Mouse (Mus musculus): ENCODE results near the gene Nlrp9c. TPM values are rescaled to one million over a fixed set of nuclear protein-coding genes. Genes with fewer than 3 reads are reported as not detected.
"Not testable (repeated sequence)": the region's sequence is repeated elsewhere in the genome, so short reads cannot be mapped to it uniquely, and the experiment has no call there.

Gene Nlrp9c
- not detected in 2 replicates for polyA plus RNA-seq (2014; fragmentation: Nextera tagmentation; extraction: Ambion mirVana)

DNA sequence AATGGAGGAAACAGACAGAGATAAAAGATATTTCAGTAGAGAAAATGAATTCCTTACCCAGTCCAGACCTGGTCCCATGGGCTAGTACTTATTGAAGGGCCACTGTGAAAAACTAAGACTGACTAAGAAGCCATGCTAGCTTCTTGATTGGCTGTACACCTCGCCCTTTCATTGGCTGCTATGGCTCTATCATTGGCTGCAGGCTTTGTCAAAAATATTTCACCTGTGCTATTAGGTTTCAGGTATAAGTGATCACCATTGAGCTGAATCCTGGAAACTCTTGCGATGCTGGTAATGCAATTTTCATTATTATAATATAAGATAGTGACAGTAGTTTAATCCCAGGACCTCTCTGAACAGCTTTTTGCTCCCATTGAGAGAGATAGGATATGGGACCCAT is at the start of gene Nlrp9c:
Nlrp9c (minus strand) TSS at position 101 of the 400 bp plus-strand sequence.
- H3K27me3 ChIP-seq (ENCODE audit: control insufficient read depth, insufficient read depth, low read length); H3K4me3 ChIP-seq (ENCODE audit: low read depth, low read length); H3K4me2 ChIP-seq; H3K4me1 ChIP-seq (ENCODE audit: control insufficient read depth, insufficient read depth, low read length); H3K27ac ChIP-seq (ENCODE audit: low read depth, low read length); ATAC-seq (replicated peaks; ENCODE audit: insufficient number of reproducible peaks, low FRiP score, low TSS enrichment); H3K36me3 ChIP-seq (ENCODE audit: control insufficient read depth, insufficient read depth, low read length); H3K9ac ChIP-seq (ENCODE audit: low read depth, low read length); H3K9me3 ChIP-seq (replicated peaks; ENCODE audit: control insufficient read depth, low read length): not testable (repeated sequence)
- 57% methylated on average over 2 of the region's 2 CpGs for WGBS (ENCODE audit: insufficient replicate concordance)

GRCm38 (mm10) chr7:26434813-26435212 is 31.3 kb upstream of the Nlrp9c start, which contains the start of gene Nlrp4a:
Gene Nlrp4a, plus strand, starts transcription at chr7:26435113.
- H3K27ac ChIP-seq (ENCODE audit: low read depth, low read length) = no peak within 1 kb of the TSS
- no peaks in the 10 kb centered on the region for H3K27me3 ChIP-seq (ENCODE audit: control insufficient read depth, insufficient read depth, low read length)
- ATAC-seq (replicated peaks; ENCODE audit: insufficient number of reproducible peaks, low FRiP score, low TSS enrichment) = no peak
- no peaks in the 10 kb centered on the region for H3K36me3 ChIP-seq (ENCODE audit: control insufficient read depth, insufficient read depth, low read length)
- no peaks in the 10 kb centered on the region for H3K4me1 ChIP-seq (ENCODE audit: control insufficient read depth, insufficient read depth, low read length)
- WGBS (ENCODE audit: insufficient replicate concordance) = 76% methylated on average over 5 of the region's 5 CpGs
- no peak within 1 kb of the TSS for H3K9ac ChIP-seq (ENCODE audit: low read depth, low read length)
- no peaks in the 10 kb centered on the region; the same call in 1 of the 2 replicates for H3K9me3 ChIP-seq (replicated peaks; ENCODE audit: control insufficient read depth, low read length)
- H3K4me2 ChIP-seq = no peak within 1 kb of the TSS
- no peak within 1 kb of the TSS for H3K4me3 ChIP-seq (ENCODE audit: low read depth, low read length)

- not testable (repeated sequence) for H3K27ac ChIP-seq (ENCODE audit: low read depth, low read length); ATAC-seq (replicated peaks; ENCODE audit: insufficient number of reproducible peaks, low FRiP score, low TSS enrichment); H3K36me3 ChIP-seq (ENCODE audit: control insufficient read depth, insufficient read depth, low read length); H3K27me3 ChIP-seq (ENCODE audit: control insufficient read depth, insufficient read depth, low read length); H3K9ac ChIP-seq (ENCODE audit: low read depth, low read length); H3K4me3 ChIP-seq (ENCODE audit: low read depth, low read length); H3K9me3 ChIP-seq (replicated peaks; ENCODE audit: control insufficient read depth, low read length); H3K4me1 ChIP-seq (ENCODE audit: control insufficient read depth, insufficient read depth, low read length); H3K4me2 ChIP-seq
- WGBS (ENCODE audit: insufficient replicate concordance) = 86% methylated on average over 6 of the region's 6 CpGs
Observed at GRCm38 (mm10) chr7:26391811-26392210, 11.7 kb downstream of the Nlrp9c start.

GRCm38 (mm10) chr7:26391137-26391536 is 12.4 kb downstream of the Nlrp9c start:
- H3K9me3 ChIP-seq (replicated peaks; ENCODE audit: control insufficient read depth, low read length); H3K9ac ChIP-seq (ENCODE audit: low read depth, low read length); H3K4me1 ChIP-seq (ENCODE audit: control insufficient read depth, insufficient read depth, low read length); H3K4me3 ChIP-seq (ENCODE audit: low read depth, low read length); H3K27ac ChIP-seq (ENCODE audit: low read depth, low read length); H3K36me3 ChIP-seq (ENCODE audit: control insufficient read depth, insufficient read depth, low read length); H3K27me3 ChIP-seq (ENCODE audit: control insufficient read depth, insufficient read depth, low read length); H3K4me2 ChIP-seq; ATAC-seq (replicated peaks; ENCODE audit: insufficient number of reproducible peaks, low FRiP score, low TSS enrichment): not testable (repeated sequence)
- WGBS (ENCODE audit: insufficient replicate concordance) = 70% methylated on average over 2 of the region's 2 CpGs

- not testable (repeated sequence) for H3K4me2 ChIP-seq; H3K4me3 ChIP-seq (ENCODE audit: low read depth, low read length); H3K9ac ChIP-seq (ENCODE audit: low read depth, low read length); H3K4me1 ChIP-seq (ENCODE audit: control insufficient read depth, insufficient read depth, low read length); H3K27me3 ChIP-seq (ENCODE audit: control insufficient read depth, insufficient read depth, low read length); H3K36me3 ChIP-seq (ENCODE audit: control insufficient read depth, insufficient read depth, low read length); H3K9me3 ChIP-seq (replicated peaks; ENCODE audit: control insufficient read depth, low read length); H3K27ac ChIP-seq (ENCODE audit: low read depth, low read length); ATAC-seq (replicated peaks; ENCODE audit: insufficient number of reproducible peaks, low FRiP score, low TSS enrichment)
- 76% methylated on average over 5 of the region's 5 CpGs for WGBS (ENCODE audit: insufficient replicate concordance)
Observed at GRCm38 (mm10) chr7:26386691-26387090, 16.8 kb downstream of the Nlrp9c start.

- ATAC-seq (replicated peaks; ENCODE audit: insufficient number of reproducible peaks, low FRiP score, low TSS enrichment) = no peak
- Histone ChIP-seq H3K9me3 (replicated peaks; ENCODE audit: control insufficient read depth, low read length) (no peaks in the 10 kb centered on the region; the same call in 1 of the 2 replicates), H3K4me1 (ENCODE audit: control insufficient read depth, insufficient read depth, low read length) (no peaks in the 10 kb centered on the region), H3K27ac (ENCODE audit: low read depth, low read length) (no peak overlapping the region), H3K4me2 (no peak overlapping the region), H3K4me3 (ENCODE audit: low read depth, low read length) (no peak overlapping the region), H3K27me3 (ENCODE audit: control insufficient read depth, insufficient read depth, low read length) (no peaks in the 10 kb centered on the region), H3K36me3 (ENCODE audit: control insufficient read depth, insufficient read depth, low read length) (no peaks in the 10 kb centered on the region), H3K9ac (ENCODE audit: low read depth, low read length) (no peak overlapping the region)
- WGBS (ENCODE audit: insufficient replicate concordance) = 85% methylated on average over 1 of the region's 1 CpGs
Observed at GRCm38 (mm10) chr7:26380807-26381206, 22.7 kb downstream of the Nlrp9c start.

DNA sequence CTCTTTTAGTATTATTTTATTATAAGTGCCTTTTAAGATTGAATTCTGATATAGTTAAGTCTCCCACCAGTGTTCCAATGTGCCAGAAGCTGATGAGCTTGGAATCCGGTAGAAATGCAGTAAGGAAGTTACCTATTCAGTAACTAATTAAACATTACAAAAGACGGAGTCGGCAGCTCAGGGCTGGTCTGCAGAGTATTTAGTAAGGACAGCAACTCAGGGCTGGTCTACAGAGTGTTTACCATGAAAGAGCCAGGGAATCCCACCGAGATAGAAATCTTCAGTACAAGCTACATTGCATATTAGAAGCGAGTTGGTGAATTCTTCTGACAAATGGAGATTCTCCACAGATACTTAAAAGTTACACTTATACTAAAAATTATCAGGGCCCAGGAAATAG is 30.3 kb downstream of the Nlrp9c start:
- 79% methylated on average over 5 of the region's 5 CpGs for WGBS (ENCODE audit: insufficient replicate concordance)

GRCm38 (mm10) chr7:26356719-26357118 is 46.8 kb downstream of the Nlrp9c start:
- WGBS (ENCODE audit: insufficient replicate concordance) = 73% methylated on average over 5 of the region's 6 CpGs
- not testable (repeated sequence) for H3K27ac ChIP-seq (ENCODE audit: low read depth, low read length); H3K9ac ChIP-seq (ENCODE audit: low read depth, low read length); H3K36me3 ChIP-seq (ENCODE audit: control insufficient read depth, insufficient read depth, low read length); ATAC-seq (replicated peaks; ENCODE audit: insufficient number of reproducible peaks, low FRiP score, low TSS enrichment); H3K4me1 ChIP-seq (ENCODE audit: control insufficient read depth, insufficient read depth, low read length); H3K27me3 ChIP-seq (ENCODE audit: control insufficient read depth, insufficient read depth, low read length); H3K4me2 ChIP-seq; H3K4me3 ChIP-seq (ENCODE audit: low read depth, low read length); H3K9me3 ChIP-seq (replicated peaks; ENCODE audit: control insufficient read depth, low read length)

More for the DNA sequence above, 30.3 kb downstream of the Nlrp9c start:
- not testable (repeated sequence) for H3K4me2 ChIP-seq; H3K27ac ChIP-seq (ENCODE audit: low read depth, low read length); ATAC-seq (replicated peaks; ENCODE audit: insufficient number of reproducible peaks, low FRiP score, low TSS enrichment); H3K27me3 ChIP-seq (ENCODE audit: control insufficient read depth, insufficient read depth, low read length); H3K36me3 ChIP-seq (ENCODE audit: control insufficient read depth, insufficient read depth, low read length); H3K4me3 ChIP-seq (ENCODE audit: low read depth, low read length); H3K4me1 ChIP-seq (ENCODE audit: control insufficient read depth, insufficient read depth, low read length); H3K9me3 ChIP-seq (replicated peaks; ENCODE audit: control insufficient read depth, low read length); H3K9ac ChIP-seq (ENCODE audit: low read depth, low read length)

GRCm38 (mm10) chr7:26352258-26352657 is 51.2 kb downstream of the Nlrp9c start:
- not testable (repeated sequence) for H3K36me3 ChIP-seq (ENCODE audit: control insufficient read depth, insufficient read depth, low read length); ATAC-seq (replicated peaks; ENCODE audit: insufficient number of reproducible peaks, low FRiP score, low TSS enrichment); H3K27ac ChIP-seq (ENCODE audit: low read depth, low read length); H3K4me3 ChIP-seq (ENCODE audit: low read depth, low read length); H3K4me2 ChIP-seq; H3K27me3 ChIP-seq (ENCODE audit: control insufficient read depth, insufficient read depth, low read length); H3K9me3 ChIP-seq (replicated peaks; ENCODE audit: control insufficient read depth, low read length); H3K4me1 ChIP-seq (ENCODE audit: control insufficient read depth, insufficient read depth, low read length); H3K9ac ChIP-seq (ENCODE audit: low read depth, low read length)
- WGBS (ENCODE audit: insufficient replicate concordance) = 67% methylated on average over 2 of the region's 3 CpGs
